Mouse (Mus musculus): Measurements from ENCODE around the gene Ipo7. TPM values are rescaled to one million over a fixed set of nuclear protein-coding genes. Genes with fewer than 3 reads are reported as not detected.
A peak's percentile ranks its signal among the peaks of the same experiment; 100 is the strongest.
"Not testable (repeated sequence)": the region's sequence is repeated elsewhere in the genome, so short reads cannot be mapped to it uniquely, and the experiment has no call there.

Ipo7 gene
- polyA plus RNA-seq, 1 experiment from 2014 or later: 42.8 TPM

DNA sequence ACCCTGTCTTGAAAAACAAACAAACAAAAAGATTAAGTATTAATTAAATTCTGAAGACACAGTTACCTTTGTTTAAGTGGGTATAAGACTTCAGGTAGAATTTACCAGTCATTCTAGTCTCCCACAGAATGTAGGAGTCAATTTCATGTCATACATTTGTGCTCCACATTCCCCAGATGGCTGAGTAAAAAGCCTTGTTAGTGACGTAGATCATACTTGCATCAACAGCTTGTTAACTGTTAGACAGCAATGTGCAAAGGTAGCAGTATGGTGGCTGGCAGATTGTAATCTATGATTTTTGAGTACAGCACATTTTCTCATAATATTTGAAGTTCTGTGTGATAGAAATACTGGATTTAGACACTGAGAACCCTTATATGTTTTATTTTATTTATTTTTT lies 10.8 kb downstream of the Ipo7 start:
- Histone ChIP-seq H3K36me3 (peaks cover 31% of the 10 kb centered on the region; the same call in 1 of the 2 replicates), H3K27ac (no peak overlapping the region), H3K4me2 (no peak overlapping the region), H3K9ac (no peak overlapping the region), H3K27me3 (no peaks in the 10 kb centered on the region), H3K4me3 (no peak overlapping the region), H3K4me1 (no peaks in the 10 kb centered on the region), H3K9me3 (no peaks in the 10 kb centered on the region)
- ATAC-seq (ENCODE audit: insufficient number of reproducible peaks, low FRiP score, low TSS enrichment, low read depth): no peak
- 61% methylated on average over 1 of the region's 1 CpGs for WGBS

DNA sequence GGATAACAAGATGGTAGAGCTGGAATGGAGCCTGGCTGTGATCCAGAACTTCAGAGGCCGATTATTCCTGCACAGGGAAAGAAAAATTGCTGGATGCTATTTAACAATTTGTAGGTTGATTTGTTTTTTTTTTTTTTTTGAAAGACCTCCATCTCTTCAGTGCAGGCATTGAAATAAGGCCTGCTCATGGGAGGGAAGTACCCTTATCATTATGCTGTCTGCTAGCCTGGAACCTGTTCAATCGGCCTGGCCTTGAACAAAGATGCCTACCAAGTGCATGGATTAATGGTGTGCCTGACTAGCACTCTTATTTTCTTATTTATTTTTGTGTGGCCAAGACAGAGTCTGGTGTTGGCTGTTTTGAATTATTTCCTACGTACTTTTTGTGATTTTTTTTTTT lies 12.3 kb downstream of the Ipo7 start:
- Histone ChIP-seq H3K36me3 (peaks cover 38% of the 10 kb centered on the region), H3K4me2 (no peak overlapping the region), H3K9ac (no peak overlapping the region), H3K4me3 (no peak overlapping the region), H3K27me3 (no peaks in the 10 kb centered on the region), H3K4me1 (no peaks in the 10 kb centered on the region), H3K9me3 (no peaks in the 10 kb centered on the region), H3K27ac (no peak overlapping the region)
- WGBS: 74% methylated on average over 3 of the region's 3 CpGs
- ATAC-seq (ENCODE audit: insufficient number of reproducible peaks, low FRiP score, low TSS enrichment, low read depth): no peak

DNA sequence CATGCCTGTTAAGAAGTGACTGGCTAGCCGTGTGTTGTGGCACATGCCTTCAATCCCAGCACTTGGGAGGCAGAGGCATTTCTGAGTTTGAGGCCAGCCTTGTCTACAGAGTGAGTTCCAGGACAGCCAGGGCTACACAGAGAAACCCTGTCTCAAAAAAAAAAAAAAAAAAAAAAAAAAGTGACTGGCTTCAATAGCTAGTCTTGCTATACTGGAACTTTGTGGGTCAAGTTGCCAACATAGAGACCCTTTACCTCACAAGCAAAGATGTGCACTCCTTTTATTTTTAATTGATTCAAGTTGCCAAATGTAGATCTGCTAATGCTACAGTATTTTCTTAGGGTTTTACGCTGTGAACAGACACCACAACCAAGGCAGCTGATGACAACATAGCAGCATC lies 39.6 kb downstream of the Ipo7 start:
- not testable (repeated sequence) for H3K4me1 ChIP-seq; H3K27me3 ChIP-seq; H3K4me2 ChIP-seq; H3K27ac ChIP-seq; H3K4me3 ChIP-seq; H3K9me3 ChIP-seq; ATAC-seq (ENCODE audit: insufficient number of reproducible peaks, low FRiP score, low TSS enrichment, low read depth); H3K9ac ChIP-seq
- 89% methylated on average over 2 of the region's 2 CpGs for WGBS
- H3K36me3 ChIP-seq: peaks cover 32% of the 10 kb centered on the region

DNA sequence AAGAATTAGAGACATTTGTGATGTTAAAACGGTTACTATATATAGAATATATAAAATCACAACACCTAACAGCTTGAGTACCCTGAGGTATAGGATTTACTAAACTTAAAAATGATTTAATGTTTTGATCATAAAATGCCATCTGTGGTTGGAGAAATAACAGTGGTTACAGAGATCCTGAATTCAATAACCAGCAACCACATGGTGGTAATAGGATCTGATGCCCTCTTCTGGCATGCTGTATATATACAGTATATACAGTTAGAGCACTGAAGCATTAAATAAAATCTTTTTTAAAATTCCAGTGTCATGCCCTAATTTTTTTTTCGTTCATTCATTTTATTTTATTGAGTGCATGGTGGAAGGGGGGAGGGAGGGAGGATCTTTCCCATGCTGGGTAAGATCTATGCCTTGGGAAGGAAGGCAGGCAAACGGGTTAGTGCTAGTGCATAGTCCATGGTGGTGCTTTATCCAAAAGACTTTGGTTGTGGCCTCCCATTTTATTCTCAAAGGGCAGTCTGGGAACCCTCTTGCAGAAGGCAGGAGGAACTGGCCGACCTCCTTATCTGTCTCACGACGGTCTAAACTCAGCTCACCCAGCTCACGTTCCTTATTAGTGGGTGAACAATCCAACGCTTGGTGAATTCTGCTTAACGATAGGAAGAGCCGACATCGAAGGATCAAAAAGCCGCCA lies 41.2 kb downstream of the Ipo7 start:
- ATAC-seq (ENCODE audit: insufficient number of reproducible peaks, low FRiP score, low TSS enrichment, low read depth): no peak
- H3K4me2 ChIP-seq: no peak overlapping the region
- H3K9ac ChIP-seq: no peak overlapping the region
- peaks cover 26% of the 10 kb centered on the region for H3K36me3 ChIP-seq
- 0 out of 2 replicates have a peak, but pooled peaks cover 10% of the 10 kb centered on the region for H3K4me1 ChIP-seq
- no peaks in the 10 kb centered on the region for H3K27me3 ChIP-seq
- no peak overlapping the region for H3K4me3 ChIP-seq
- H3K27ac ChIP-seq: 0 out of 2 replicates have a peak overlapping the region, but pooled peaks have one; percentile 22
- no peaks in the 10 kb centered on the region for H3K9me3 ChIP-seq
- 82% methylated on average over 12 of the region's 12 CpGs for WGBS

DNA sequence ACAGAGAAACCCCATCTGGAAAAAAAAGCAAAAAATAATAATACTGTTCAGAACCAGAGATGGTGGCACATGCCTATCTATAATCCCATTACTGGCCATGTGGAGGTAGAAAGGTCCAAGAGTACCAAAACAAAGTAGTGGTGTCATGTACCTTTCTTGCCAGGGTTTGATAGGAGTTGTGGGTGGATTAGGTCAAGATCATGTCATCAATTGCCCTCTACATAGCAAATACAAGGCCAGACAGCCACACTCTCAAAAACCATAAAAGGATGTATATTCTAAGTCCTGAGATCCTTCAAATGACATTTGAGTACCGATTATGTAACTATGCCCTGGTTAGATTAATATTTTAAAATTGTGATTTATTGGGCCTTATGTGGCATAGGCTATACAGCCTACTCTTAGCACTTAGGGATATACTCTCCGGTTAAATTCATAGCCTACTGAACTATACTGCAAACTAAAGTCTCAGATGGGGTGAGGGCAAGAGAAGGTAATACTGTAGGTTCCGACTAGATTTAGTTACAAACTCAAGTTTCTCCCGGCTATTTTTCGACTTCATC lies 42.1 kb downstream of the Ipo7 start:
- peak overlapping the region; percentile 97; the same call in 1 of the 2 replicates for H3K9ac ChIP-seq
- H3K4me3 ChIP-seq: peak overlapping the region; percentile 64
- 15% methylated on average over 5 of the region's 5 CpGs for WGBS
- no peak for ATAC-seq (ENCODE audit: insufficient number of reproducible peaks, low FRiP score, low TSS enrichment, low read depth)
- 0 out of 2 replicates have a peak, but pooled peaks cover 10% of the 10 kb centered on the region for H3K4me1 ChIP-seq
- H3K9me3 ChIP-seq: no peaks in the 10 kb centered on the region
- no peaks in the 10 kb centered on the region for H3K27me3 ChIP-seq
- peaks cover 24% of the 10 kb centered on the region for H3K36me3 ChIP-seq
- peak overlapping the region; percentile 49 for H3K4me2 ChIP-seq
- H3K27ac ChIP-seq: peak overlapping the region; percentile 98

GRCm38 (mm10) chr7:110060669-110061198 lies 42.7 kb downstream of the Ipo7 start:
- Histone ChIP-seq H3K4me1 (0 out of 2 replicates have a peak, but pooled peaks cover 10% of the 10 kb centered on the region), H3K27me3 (no peaks in the 10 kb centered on the region), H3K9me3 (no peaks in the 10 kb centered on the region), H3K9ac (peak overlapping the region; percentile 97), H3K4me3 (peak overlapping the region; percentile 64), H3K36me3 (peaks cover 23% of the 10 kb centered on the region), H3K4me2 (peak overlapping the region; percentile 49), H3K27ac (peak overlapping the region; percentile 98)
- ATAC-seq (ENCODE audit: insufficient number of reproducible peaks, low FRiP score, low TSS enrichment, low read depth): peak; percentile 2; the same call in 1 of the 2 replicates
- under 1% methylated on average over 26 of the region's 26 CpGs for WGBS

DNA sequence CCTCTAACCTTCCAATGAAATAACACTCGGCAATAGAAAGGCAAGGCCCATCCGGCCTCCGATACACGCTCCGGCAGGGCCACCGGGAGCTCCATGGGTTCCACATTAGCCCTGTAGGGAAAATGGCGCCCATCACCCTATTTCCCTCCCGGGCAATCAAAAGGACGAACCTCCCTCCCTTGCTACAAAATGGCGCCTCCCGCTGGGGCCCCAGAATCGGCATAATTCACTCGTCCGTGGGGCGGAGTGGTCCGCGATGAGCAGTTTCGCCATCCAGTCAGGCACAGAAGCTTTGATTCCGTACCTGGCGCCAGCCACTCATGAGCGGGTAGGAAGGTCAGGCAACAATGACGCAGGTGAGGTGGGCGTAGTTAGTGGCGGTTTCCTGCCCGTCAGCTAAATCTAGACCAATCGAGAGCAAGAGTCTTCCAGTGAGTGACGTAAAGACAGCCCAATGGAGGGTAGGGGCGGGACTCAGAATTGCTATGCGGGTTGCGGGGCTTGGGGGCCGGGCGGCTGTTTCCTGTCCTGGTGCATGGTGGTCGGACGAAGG lies 43.2 kb downstream of the Ipo7 start, which contains the start of gene Zfp143:
TSS of gene Zfp143 (plus strand) at position 19 of the 553 bp plus-strand sequence.
- H3K9ac ChIP-seq: peak within 1 kb of the TSS; percentile 97
- under 1% methylated on average over 34 of the region's 34 CpGs for WGBS
- H3K9me3 ChIP-seq: no peaks in the 10 kb centered on the region
- H3K4me1 ChIP-seq: 0 out of 2 replicates have a peak, but pooled peaks cover 10% of the 10 kb centered on the region
- peak; percentile 99 for ATAC-seq (ENCODE audit: insufficient number of reproducible peaks, low FRiP score, low TSS enrichment, low read depth)
- peak within 1 kb of the TSS; percentile 68 for H3K4me3 ChIP-seq
- peak within 1 kb of the TSS; percentile 49 for H3K4me2 ChIP-seq
- H3K27ac ChIP-seq: peak within 1 kb of the TSS; percentile 100
- H3K27me3 ChIP-seq: no peaks in the 10 kb centered on the region
- peaks cover 19% of the 10 kb centered on the region for H3K36me3 ChIP-seq

DNA sequence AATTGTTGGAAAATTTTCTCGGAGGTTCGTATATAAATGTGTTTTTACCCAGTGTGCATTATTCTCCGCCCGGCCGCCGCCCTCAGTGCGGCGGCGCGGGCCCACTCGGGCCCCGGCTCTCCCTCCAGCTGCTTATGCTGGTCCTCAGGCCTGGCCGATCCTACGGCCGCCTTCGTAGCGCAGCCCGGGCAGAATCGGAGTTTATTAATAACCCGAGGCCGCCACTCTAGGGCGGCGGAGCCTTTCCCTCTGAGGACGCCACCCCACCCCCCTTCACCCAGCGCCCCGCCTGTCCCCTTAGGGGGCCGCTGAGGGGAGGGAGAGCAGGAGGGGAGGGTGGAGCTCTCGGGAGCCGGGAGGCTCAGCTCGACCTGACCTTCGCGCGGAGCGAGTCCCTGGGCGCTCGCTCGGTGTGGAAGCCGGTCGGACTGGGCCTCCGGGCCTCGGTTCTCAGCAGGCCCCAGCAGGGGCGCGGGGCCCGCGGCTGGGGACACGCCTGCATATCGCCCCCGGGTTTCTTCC lies 43.7 kb downstream of the Ipo7 start:
- peak; percentile 78 for ATAC-seq (ENCODE audit: insufficient number of reproducible peaks, low FRiP score, low TSS enrichment, low read depth)
- WGBS: under 1% methylated on average over 45 of the region's 48 CpGs
- H3K36me3 ChIP-seq: peaks cover 16% of the 10 kb centered on the region
- H3K9me3 ChIP-seq: no peaks in the 10 kb centered on the region
- H3K27me3 ChIP-seq: no peaks in the 10 kb centered on the region
- 0 out of 2 replicates have a peak, but pooled peaks cover 10% of the 10 kb centered on the region for H3K4me1 ChIP-seq
- H3K4me2 ChIP-seq: peak overlapping the region; percentile 43
- peak overlapping the region; percentile 85 for H3K9ac ChIP-seq
- peak overlapping the region; percentile 68 for H3K4me3 ChIP-seq
- peak overlapping the region; percentile 100 for H3K27ac ChIP-seq

DNA sequence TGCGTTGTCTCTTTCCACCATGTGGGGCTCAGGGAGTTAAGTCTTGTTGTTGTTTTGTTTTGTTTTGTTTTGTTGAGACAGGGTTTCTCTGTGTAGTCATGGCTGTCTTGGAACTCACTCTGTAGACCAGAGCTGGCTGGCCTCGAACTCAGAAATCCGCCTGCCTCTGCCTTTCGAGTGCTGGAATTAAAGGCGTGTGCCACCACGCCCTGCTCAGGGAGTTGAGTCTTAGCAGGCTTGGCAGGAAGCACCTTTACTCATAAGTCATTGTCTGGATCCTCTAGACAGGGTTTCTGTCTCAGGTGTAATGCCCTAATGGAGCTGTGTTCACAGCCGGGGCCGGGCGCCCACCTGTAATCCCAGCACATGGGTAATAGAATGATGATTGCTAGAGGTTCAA lies 45.7 kb downstream of the Ipo7 start:
- Histone ChIP-seq H3K27ac (no peak overlapping the region), H3K4me2 (no peak overlapping the region), H3K4me1 (0 out of 2 replicates have a peak, but pooled peaks cover 10% of the 10 kb centered on the region), H3K4me3 (no peak overlapping the region), H3K9ac (no peak overlapping the region), H3K9me3 (no peaks in the 10 kb centered on the region), H3K27me3 (no peaks in the 10 kb centered on the region), H3K36me3 (peaks cover 17% of the 10 kb centered on the region)
- 95% methylated on average over 9 of the region's 9 CpGs for WGBS
- no peak for ATAC-seq (ENCODE audit: insufficient number of reproducible peaks, low FRiP score, low TSS enrichment, low read depth)

- ATAC-seq (ENCODE audit: insufficient number of reproducible peaks, low FRiP score, low TSS enrichment, low read depth): no peak
- H3K9me3 ChIP-seq: no peaks in the 10 kb centered on the region
- 85% methylated on average over 2 of the region's 2 CpGs for WGBS
- H3K27ac ChIP-seq: no peak overlapping the region
- H3K27me3 ChIP-seq: no peaks in the 10 kb centered on the region
- H3K36me3 ChIP-seq: peaks cover 45% of the 10 kb centered on the region
- no peak overlapping the region for H3K4me3 ChIP-seq
- H3K4me2 ChIP-seq: no peak overlapping the region
- H3K4me1 ChIP-seq: no peaks in the 10 kb centered on the region
- H3K9ac ChIP-seq: no peak overlapping the region
Observed at GRCm38 (mm10) chr7:110069070-110069469, 51.0 kb downstream of the Ipo7 start.

DNA sequence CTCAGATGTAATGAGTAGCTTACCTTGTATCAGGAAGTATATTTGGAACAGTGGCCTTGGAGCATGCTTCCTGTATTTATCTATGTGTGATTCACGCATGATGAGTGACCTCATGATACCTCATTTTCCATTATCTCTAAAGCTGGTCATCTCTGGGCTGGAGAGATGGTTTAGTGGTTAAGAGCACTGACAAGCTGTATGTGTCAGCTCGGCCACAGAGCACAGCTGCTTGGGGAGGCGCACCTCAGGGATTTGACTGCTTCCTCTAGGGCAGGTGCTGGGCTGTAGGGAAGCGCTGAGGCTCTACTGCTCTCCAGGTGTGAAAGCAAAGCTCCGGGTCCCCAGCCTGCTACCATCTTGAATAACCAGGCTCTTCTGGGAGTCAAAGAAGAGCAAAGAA lies 60.1 kb downstream of the Ipo7 start:
- Histone ChIP-seq H3K9ac (no peak overlapping the region), H3K4me1 (no peaks in the 10 kb centered on the region), H3K27me3 (no peaks in the 10 kb centered on the region), H3K9me3 (no peaks in the 10 kb centered on the region), H3K36me3 (peaks cover 87% of the 10 kb centered on the region), H3K4me2 (no peak overlapping the region), H3K4me3 (no peak overlapping the region), H3K27ac (no peak overlapping the region)
- WGBS: 93% methylated on average over 5 of the region's 5 CpGs
- ATAC-seq (ENCODE audit: insufficient number of reproducible peaks, low FRiP score, low TSS enrichment, low read depth): no peak
